Mouse (Mus musculus) liver, embryonic 11.5 days (tissue): Measurements from ENCODE around the gene Flywch1. TPM values are rescaled to one million over a fixed set of nuclear protein-coding genes. Genes with fewer than 3 reads are reported as not detected.

Experiments
- ATAC-seq: fragments of 200-750 bp; cut with Nextera tagmentation; replicated peaks from 2 replicates; pipeline ENCODE4 v1.8.0; 2017; ENCODE audit warnings: moderate number of reproducible peaks, mild to moderate bottlenecking, moderate TSS enrichment, moderate library complexity; ENCODE audit not compliant: low FRiP score
- DNase-seq: peaks from one replicate; pipeline ENCODE4 v3.0.0-alpha.2; 2017; ENCODE audit warnings: low spot score
- H3K27ac ChIP-seq: fragments of 300-500 bp; sonication (generic); 2 replicates; pipeline ENCODE4 v1.5.1; 2014; ENCODE audit warnings: mild to moderate bottlenecking, low read depth, low read length, control low read depth
- H3K27me3 ChIP-seq: fragments of 300-500 bp; sonication (generic); replicated peaks from 2 replicates; pipeline ENCODE4 v1.6.1; 2014; ENCODE audit warnings: low read length, mixed read lengths; ENCODE audit not compliant: control insufficient read depth, insufficient read depth
- H3K36me3 ChIP-seq: fragments of 300-500 bp; sonication (generic); 2 replicates; pipeline ENCODE4 v1.6.1; 2014; ENCODE audit warnings: mild to moderate bottlenecking, low read length, moderate library complexity, mixed read lengths; ENCODE audit not compliant: control insufficient read depth, insufficient read depth
- H3K4me1 ChIP-seq: fragments of 300-500 bp; sonication (generic); replicated peaks from 2 replicates; pipeline ENCODE4 v1.6.1; 2014; ENCODE audit warnings: low read length, mixed read lengths; ENCODE audit not compliant: control insufficient read depth, insufficient read depth
- H3K4me2 ChIP-seq: fragments of 300-500 bp; sonication (generic); 2 replicates; pipeline ENCODE4 v1.6.1; 2014; ENCODE audit warnings: mild to moderate bottlenecking, control low read depth, moderate library complexity
- H3K4me3 ChIP-seq: fragments of 300-500 bp; sonication (generic); 2 replicates; pipeline ENCODE4 v1.5.1; 2014; ENCODE audit warnings: low read depth, low read length, control low read depth
- H3K9ac ChIP-seq: fragments of 300-500 bp; sonication (generic); 2 replicates; pipeline ENCODE4 v1.6.1; 2014; ENCODE audit warnings: low read depth, low read length, control low read depth
- H3K9me3 ChIP-seq: fragments of 300-500 bp; sonication (generic); 2 replicates; pipeline ENCODE4 v1.6.1; 2016; ENCODE audit warnings: low read length, inconsistent platforms, mixed read lengths; ENCODE audit not compliant: control insufficient read depth
- WGBS: fragments of 180-500 bp; shearing (Covaris S2); extraction: QIAGEN DNeasy Blood & Tissue Kit; methylation state at CpG from one replicate; pipeline ENCODE4 v1.1.7; 2014; 5-methylcytosine and 5-hydroxymethylcytosine counted together
- polyA plus RNA-seq: library from polyadenylated mRNA; unstranded; fragments of >200 nt; fragmentation: Nextera tagmentation; extraction: Ambion mirVana; gene quantifications from 2 replicates; pipeline ENCODE4 v1.2.1, GENCODE M21; 2014

Gene Flywch1
- polyA plus RNA-seq, 1 experiment from 2014 or later, result 39.1 TPM

DNA sequence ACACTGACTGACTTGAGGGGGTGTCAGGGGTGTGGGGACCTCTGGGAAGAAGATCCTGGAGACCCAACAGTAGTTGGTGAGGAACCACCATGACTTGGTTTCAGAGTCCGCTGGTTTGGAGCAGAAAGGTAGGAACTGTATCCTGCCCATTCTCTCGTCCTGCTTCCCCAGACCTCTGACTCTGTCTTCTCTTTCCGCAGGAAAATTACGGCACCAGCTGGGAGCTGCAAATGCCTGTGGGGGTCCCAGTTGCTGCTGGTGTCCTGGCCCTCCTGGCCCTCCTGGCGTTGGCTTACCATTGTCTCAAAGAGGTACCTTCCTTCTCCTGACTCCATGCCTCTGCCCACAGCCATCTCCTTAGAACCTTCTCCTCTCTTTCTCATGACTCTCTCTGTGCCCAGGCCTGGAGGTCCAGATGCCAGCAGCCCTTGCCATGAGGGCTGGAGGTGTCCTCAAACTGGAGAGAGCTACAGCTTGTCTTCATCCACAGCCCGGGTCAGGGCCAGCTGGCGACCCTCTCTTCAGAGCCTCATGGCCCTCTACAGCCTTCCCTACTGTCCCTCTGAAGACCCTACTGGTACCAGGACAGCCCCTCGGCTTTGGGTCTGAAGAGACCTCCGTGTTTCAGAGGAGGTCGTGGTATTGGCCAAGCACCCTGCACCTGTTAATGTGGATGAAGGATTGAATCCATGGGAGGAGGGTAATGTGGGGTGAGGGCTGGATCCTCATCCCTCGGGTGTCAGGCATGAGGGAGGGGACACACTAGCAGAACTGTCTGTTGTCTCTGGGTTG, 21.8 kb downstream of the Flywch1 start:
- WGBS, result 79% methylated on average over 11 of the region's 11 CpGs
- Histone ChIP-seq H3K27me3 (peaks cover 32% of the 10 kb centered on the region), H3K9me3 (no peaks in the 10 kb centered on the region), H3K4me2 (peak overlapping the region; percentile 42), H3K4me3 (peak overlapping the region; percentile 25; the same call in 1 of the 2 replicates), H3K4me1 (peaks cover 15% of the 10 kb centered on the region), H3K27ac (no peak overlapping the region), H3K9ac (no peak overlapping the region), H3K36me3 (peaks cover 11% of the 10 kb centered on the region)
- ATAC-seq (no peak), DNase-seq (no peak)

DNA sequence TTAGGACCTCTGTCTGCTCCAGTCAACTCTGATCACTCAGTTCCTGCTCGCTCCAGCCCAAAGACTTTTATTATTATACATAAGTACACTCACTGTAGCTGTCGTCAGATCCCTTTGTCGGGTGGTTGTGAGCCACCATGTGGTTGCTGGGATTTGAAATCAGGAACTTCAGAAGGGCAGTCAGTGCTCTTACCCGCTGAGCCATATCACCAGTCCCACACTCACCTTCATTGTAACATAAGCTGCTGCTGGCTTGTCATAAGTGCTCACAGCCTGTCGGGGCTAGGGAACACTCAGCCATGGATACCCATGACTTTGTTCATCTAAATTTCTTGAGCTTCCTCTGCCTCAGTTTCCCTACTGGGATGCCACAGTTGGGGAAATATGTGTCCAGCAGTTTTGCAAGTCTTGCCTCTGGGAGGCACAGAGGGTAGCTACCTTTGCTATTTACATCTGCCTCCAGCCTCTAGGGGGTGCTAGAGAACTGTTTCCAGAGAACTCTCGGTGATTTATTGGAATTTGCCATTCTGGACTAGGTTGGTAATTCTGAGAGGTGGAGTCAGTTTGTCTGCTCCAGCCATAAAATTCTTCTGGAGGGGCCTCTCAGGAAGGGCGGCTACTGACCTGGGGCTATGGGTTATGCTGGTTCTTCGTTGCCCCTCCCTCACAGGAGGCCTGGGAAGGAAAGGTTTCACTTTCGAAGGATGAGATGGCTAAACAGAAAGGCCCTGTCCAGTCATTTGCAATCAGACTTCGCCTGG, 22.6 kb downstream of the Flywch1 start:
- peaks cover 11% of the 10 kb centered on the region for H3K36me3 ChIP-seq
- DNase-seq (peak; percentile 62), ATAC-seq (no peak; the same call in 1 of the 2 replicates)
- WGBS, result 31% methylated on average over 10 of the region's 10 CpGs
- H3K9me3 ChIP-seq, result no peaks in the 10 kb centered on the region
- 0 out of 2 replicates have a peak overlapping the region, but pooled peaks have one; percentile 12 for H3K9ac ChIP-seq
- peaks cover 40% of the 10 kb centered on the region for H3K27me3 ChIP-seq
- no peak overlapping the region for H3K27ac ChIP-seq
- peak overlapping the region; percentile 25; the same call in 1 of the 2 replicates for H3K4me3 ChIP-seq
- peaks cover 15% of the 10 kb centered on the region for H3K4me1 ChIP-seq
- H3K4me2 ChIP-seq, result peak overlapping the region; percentile 42

DNA sequence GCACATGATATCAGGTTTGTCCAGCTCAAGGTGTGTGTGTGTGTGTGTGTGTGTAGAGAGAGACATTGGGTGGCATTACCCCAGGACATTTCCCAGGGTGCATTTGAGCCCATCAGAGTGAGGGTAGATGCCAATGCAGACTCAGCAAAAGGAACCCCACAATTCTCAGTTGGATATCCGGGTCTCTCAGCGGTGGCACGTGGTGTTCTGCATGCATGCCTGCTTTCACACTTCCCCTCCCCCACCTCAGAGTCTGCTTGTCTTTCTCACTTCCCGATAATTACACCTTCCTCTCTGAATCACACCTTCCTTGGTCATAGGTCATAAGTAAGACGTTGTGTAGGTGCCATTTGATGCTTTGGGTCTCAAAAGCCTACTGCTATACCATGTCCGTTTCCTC, 23.4 kb downstream of the Flywch1 start:
- no peaks in the 10 kb centered on the region for H3K9me3 ChIP-seq
- H3K4me1 ChIP-seq, result peaks cover 15% of the 10 kb centered on the region
- H3K27ac ChIP-seq, result no peak overlapping the region
- ATAC-seq, result no peak
- 23% methylated on average over 6 of the region's 6 CpGs for whole genome bisulfite sequencing
- peaks cover 48% of the 10 kb centered on the region for H3K27me3 ChIP-seq
- H3K9ac ChIP-seq, result no peak overlapping the region
- no peak overlapping the region for H3K4me3 ChIP-seq
- no peak overlapping the region for H3K4me2 ChIP-seq
- H3K36me3 ChIP-seq, result peaks cover 7% of the 10 kb centered on the region
- DNase-seq, result no peak

DNA sequence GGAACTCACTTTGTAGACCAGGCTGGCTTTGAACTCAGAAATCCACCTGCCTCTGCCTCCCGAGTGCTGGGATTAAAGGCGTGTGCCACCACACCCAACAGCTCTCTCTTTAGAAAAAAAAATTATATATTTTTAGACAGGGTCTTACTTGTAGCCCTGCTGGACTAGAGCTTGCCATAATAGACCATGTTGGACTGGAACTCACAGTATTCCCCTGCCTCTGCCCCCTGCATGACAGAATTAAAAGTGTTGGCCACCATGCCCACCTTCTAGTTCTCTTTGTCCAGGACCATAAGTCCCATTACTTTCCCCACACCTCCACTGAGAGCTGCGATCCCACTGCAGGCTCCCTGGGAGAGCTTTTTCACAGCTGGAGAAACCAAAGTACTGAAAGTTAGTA, 23.9 kb downstream of the Flywch1 start:
- ATAC-seq (no peak), DNase-seq (no peak)
- Histone ChIP-seq H3K9me3 (no peaks in the 10 kb centered on the region), H3K27ac (no peak overlapping the region), H3K9ac (no peak overlapping the region), H3K4me2 (no peak overlapping the region), H3K4me1 (peaks cover 17% of the 10 kb centered on the region), H3K36me3 (peaks cover 2% of the 10 kb centered on the region; the same call in 1 of the 2 replicates), H3K4me3 (no peak overlapping the region), H3K27me3 (peaks cover 53% of the 10 kb centered on the region)
- WGBS, result 77% methylated on average over 3 of the region's 3 CpGs

DNA sequence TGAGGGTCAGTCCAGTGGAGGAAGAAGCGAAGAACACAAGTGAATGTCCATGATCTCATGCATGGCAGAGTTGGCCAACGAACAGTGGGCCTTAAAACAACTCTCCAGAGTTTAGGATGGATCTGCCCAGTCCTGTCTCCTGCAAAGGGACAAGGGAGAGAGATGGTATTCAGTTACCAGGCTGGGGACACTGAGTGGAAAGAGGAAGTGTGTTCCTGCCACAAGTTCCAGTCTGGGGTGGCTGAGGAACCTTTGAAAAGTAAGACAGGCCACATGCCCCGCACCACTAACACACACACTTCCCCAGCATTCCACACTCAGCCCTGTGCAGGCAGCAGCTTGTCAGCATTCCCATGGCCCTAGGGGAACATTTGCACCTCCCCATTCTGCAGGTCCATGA, 24.6 kb downstream of the Flywch1 start:
- ATAC-seq (no peak), DNase-seq (no peak)
- Histone ChIP-seq H3K4me3 (no peak overlapping the region), H3K4me1 (peaks cover 20% of the 10 kb centered on the region), H3K4me2 (no peak overlapping the region), H3K9ac (no peak overlapping the region), H3K36me3 (no peaks in the 10 kb centered on the region), H3K9me3 (no peaks in the 10 kb centered on the region), H3K27ac (no peak overlapping the region), H3K27me3 (peaks cover 60% of the 10 kb centered on the region)
- 67% methylated on average over 3 of the region's 3 CpGs for WGBS

DNA sequence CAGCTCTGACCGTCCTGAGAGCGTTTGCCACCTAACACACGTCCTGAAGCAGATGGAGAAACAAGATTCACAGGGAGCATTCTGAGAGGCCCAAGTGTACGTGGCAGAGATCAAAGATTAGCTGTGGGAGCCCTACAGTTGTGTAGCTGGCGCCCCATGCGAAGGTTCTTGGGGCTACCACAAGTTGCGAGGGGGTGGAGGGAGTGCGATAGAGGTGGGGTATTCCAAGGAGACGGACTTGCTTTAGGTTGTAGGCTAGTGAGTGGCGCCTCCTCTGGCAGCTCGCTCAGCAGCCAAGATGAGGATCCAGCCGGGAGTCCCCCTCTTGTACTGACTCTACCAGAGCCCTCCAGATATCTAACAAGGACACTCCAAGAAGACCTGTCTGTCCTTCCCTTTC, 25.1 kb downstream of the Flywch1 start:
- Histone ChIP-seq H3K4me1 (peaks cover 20% of the 10 kb centered on the region), H3K27ac (no peak overlapping the region), H3K27me3 (peaks cover 65% of the 10 kb centered on the region), H3K36me3 (no peaks in the 10 kb centered on the region), H3K4me3 (peak overlapping the region; percentile 26; the same call in 1 of the 2 replicates), H3K4me2 (peak overlapping the region; percentile 50), H3K9me3 (no peaks in the 10 kb centered on the region), H3K9ac (no peak overlapping the region)
- ATAC-seq (no peak), DNase-seq (no peak)
- 4% methylated on average over 12 of the region's 12 CpGs for WGBS

DNA sequence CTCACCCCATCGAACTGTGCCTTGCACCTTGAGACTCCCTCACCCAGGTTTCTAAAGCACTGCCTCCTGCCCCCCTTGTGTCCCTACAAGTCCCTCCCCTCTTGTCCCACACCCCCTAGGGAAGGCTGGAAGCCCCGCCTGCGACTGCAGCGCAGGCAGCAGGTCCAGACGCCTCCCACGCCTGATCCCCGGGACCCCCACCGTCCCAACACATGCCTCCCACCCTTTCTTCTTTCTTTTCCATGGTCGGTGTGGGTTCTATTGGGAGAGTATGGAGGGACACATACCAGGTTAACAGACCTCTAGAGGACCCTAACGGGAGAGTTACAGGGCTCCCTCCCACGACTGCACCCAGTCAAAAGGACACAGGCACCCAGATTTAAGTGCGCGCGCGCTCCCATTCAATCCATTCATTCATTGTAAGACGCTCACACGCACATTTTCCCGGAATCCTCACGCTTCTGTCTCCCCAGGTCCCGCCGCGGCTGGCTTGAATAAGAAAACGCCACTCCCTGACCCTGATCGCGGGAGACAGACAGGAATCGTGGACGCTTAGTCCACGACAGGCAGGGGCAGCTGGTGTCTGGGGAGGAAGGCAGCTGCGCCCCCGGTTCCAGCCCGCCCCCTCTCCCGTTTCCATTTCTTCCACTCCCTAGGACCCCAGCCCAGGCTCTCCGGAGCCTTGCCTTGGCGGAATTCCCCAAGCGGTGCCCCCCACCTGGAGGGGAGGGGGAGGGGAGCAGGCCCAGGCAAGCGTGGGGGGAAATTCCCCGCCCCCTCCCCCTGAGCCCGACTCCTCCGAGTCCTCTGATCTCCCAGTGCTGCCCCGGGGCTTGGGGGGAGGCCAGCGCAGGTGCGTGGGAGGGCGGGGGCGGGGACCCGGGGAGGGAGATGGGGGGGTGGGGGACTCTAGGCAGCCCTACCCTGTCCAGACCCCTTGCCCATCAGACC, 25.8 kb downstream of the Flywch1 start, which contains the start of gene Kremen2:
TSS of gene Kremen2 (minus strand) at position 533 of the 951 bp plus-strand sequence.
- WGBS, result 2% methylated on average over 41 of the region's 45 CpGs
- H3K4me2 ChIP-seq, result peak within 1 kb of the TSS; percentile 50
- peaks cover 72% of the 10 kb centered on the region for H3K27me3 ChIP-seq
- DNase-seq (no peak), ATAC-seq (no peak)
- H3K9me3 ChIP-seq, result no peaks in the 10 kb centered on the region
- H3K4me3 ChIP-seq, result peak within 1 kb of the TSS; percentile 26
- H3K9ac ChIP-seq, result no peak within 1 kb of the TSS
- H3K27ac ChIP-seq, result no peak within 1 kb of the TSS
- peaks cover 24% of the 10 kb centered on the region for H3K4me1 ChIP-seq
- H3K36me3 ChIP-seq, result no peaks in the 10 kb centered on the region

DNA sequence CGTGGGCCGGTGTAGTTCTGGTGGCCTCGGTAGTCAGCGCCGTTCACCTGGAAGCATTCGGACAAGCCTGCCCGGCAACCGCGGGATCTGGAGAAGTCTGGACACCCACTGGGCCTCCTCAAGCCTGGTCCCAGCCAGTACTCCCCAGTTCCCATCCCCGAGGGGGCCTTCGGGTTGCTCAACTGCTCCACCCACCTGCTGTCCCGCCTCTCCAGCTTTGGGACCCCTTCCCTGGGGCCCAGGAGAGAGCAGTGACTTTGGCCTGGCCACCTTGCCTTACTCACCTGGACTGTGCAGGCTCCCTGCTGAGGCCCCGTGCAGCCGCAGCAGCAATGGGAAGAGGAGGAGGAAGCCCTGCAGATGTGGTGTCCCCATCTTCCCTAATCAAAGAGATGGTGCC, 26.8 kb downstream of the Flywch1 start:
- DNase-seq (no peak), ATAC-seq (no peak)
- Histone ChIP-seq H3K4me1 (peaks cover 28% of the 10 kb centered on the region), H3K4me2 (no peak overlapping the region; the same call in 1 of the 2 replicates), H3K9me3 (no peaks in the 10 kb centered on the region), H3K9ac (no peak overlapping the region), H3K4me3 (0 out of 2 replicates have a peak overlapping the region, but pooled peaks have one; percentile 17), H3K27ac (no peak overlapping the region), H3K27me3 (peaks cover 78% of the 10 kb centered on the region), H3K36me3 (no peaks in the 10 kb centered on the region)
- 6% methylated on average over 13 of the region's 14 CpGs for WGBS
